In the genomic region with DNA sequence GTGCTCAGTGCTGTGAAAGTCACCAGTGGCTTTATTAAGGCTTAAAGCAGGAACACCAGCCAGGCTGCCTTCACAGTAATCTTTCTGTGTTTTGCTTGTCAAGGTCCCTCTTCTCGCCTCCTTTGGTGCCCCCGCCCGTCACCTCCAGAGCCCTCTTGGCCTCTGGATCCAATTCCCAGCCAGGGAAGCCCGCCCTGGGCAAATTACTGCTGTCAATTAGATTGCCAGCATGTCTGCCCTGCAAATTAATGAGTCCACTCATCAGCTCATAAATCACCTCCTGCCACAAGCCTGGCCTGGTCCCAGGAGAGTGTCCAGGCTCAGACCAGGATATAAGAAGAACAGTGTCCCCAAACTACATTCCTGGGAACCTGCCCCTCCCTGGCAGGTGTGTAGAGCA, we compare ENCODE assay signal across 15 mouse cellular contexts. TPM values are rescaled to one million over a fixed set of nuclear protein-coding genes. Genes with fewer than 3 reads are reported as not detected.
DNase-seq lines count a peak whose midpoint lies in the region.
"Had no signal": no experiment of that assay in that cellular context is flagged by ENCODE, and none has a peak within 500 bp of the region (broad histone marks: within the 10 kb centered on the region; RNA-seq: fewer than 3 reads in every experiment).

No protein-coding gene starts in this region.

- H3K9me3 ChIP-seq in hindbrain, embryonic 10.5 days = no peaks in the 10 kb centered on the region
- H3K9me3 ChIP-seq in limb, embryonic 10.5 days (replicated peaks) = no peaks in the 10 kb centered on the region
- H3K9me3 ChIP-seq: limb, embryonic 15.5 days; midbrain, embryonic 13.5 days had no signal

- peaks cover 13% of the 10 kb centered on the region; the same call in 1 of the 2 replicates for H3K27me3 ChIP-seq in hindbrain, embryonic 10.5 days (ENCODE audit: insufficient read depth, poor library complexity, severe bottlenecking)
- H3K27me3 ChIP-seq in limb, embryonic 10.5 days (ENCODE audit: low read depth, poor library complexity, severe bottlenecking) = peaks cover 60% of the 10 kb centered on the region
- H3K27me3 ChIP-seq: limb, embryonic 15.5 days; midbrain, embryonic 13.5 days had no signal

- H3K4me3 ChIP-seq in hindbrain, embryonic 10.5 days = no peak overlapping the region
- no peak overlapping the region for H3K4me3 ChIP-seq in limb, embryonic 10.5 days
- H3K4me3 ChIP-seq: layer of hippocampus, adult 2 months; limb, embryonic 15.5 days; midbrain, embryonic 13.5 days had no signal

- 0 out of 2 replicates have a peak overlapping the region, but pooled peaks have one; percentile 45 for H3K27ac ChIP-seq in hindbrain, embryonic 10.5 days
- no peak overlapping the region for H3K27ac ChIP-seq in limb, embryonic 10.5 days
- H3K27ac ChIP-seq: layer of hippocampus, adult 2 months; limb, embryonic 15.5 days; midbrain, embryonic 13.5 days had no signal

- WGBS in hindbrain, embryonic 10.5 days = 46% methylated on average over 4 of the region's 4 CpGs
- 3% methylated on average over 4 of the region's 4 CpGs for WGBS in limb, embryonic 10.5 days

- intact Hi-C loops in heart, postnatal 14 days (cut with DNase I) = no loop called here

- DNase-seq in heart, adult 11 months = peak; percentile 81
- no peak for DNase-seq in heart, postnatal 14 days
- peak; percentile 30 for DNase-seq in adipocyte (ENCODE audit: low spot score)
- DNase-seq in hindbrain, embryonic 10.5 days (ENCODE audit: low spot score) = peak; percentile 56
- DNase-seq in limb, embryonic 10.5 days (ENCODE audit: low spot score) = peak; percentile 66
- no peak for DNase-seq in cerebellum, adult 9-11 months
- DNase-seq in frontal cortex, adult 2 months (ENCODE audit: extremely low spot score in 1 of 2, low spot score in 1 of 2) = no peak
- DNase-seq: cerebellum, adult 18-20 months; heart, adult 18-20 months; liver, postnatal 0 days; spleen, adult 18-20 months; thymus, postnatal 25 days had no signal

- H3K36me3 ChIP-seq in hindbrain, embryonic 10.5 days = no peaks in the 10 kb centered on the region
- H3K36me3 ChIP-seq in limb, embryonic 10.5 days = no peaks in the 10 kb centered on the region
- H3K36me3 ChIP-seq: limb, embryonic 15.5 days; midbrain, embryonic 13.5 days had no signal

- H3K4me1 ChIP-seq in hindbrain, embryonic 10.5 days (replicated peaks) = peaks cover 19% of the 10 kb centered on the region
- H3K4me1 ChIP-seq in limb, embryonic 10.5 days = peaks cover 22% of the 10 kb centered on the region
- H3K4me1 ChIP-seq: limb, embryonic 15.5 days had no signal

RNA-seq across cellular contexts. Expression of a gene that starts 26.1 kb away (rescaled TPM):
- total RNA-seq in heart, postnatal 14 days (2021) = 10 to 100 TPM; 14.8 to 18.2 TPM
- 6.2 and 7.7 TPM in 2 replicates for polyA plus RNA-seq in hindbrain, embryonic 10.5 days (2016; fragmentation: Nextera tagmentation; extraction: Ambion mirVana)
- 2.8 and 4.8 TPM in 2 replicates for polyA plus RNA-seq in limb, embryonic 10.5 days (2016; fragmentation: Nextera tagmentation; extraction: Ambion mirVana)
- polyA plus RNA-seq in frontal cortex, adult 2 months (2012; rRNA removed) = 34.1 and 36.9 TPM in 2 replicates

RNA-seq across cellular contexts. Expression of a gene that starts 43.6 kb away (rescaled TPM):
- 1 to 10 TPM; 1.0 to 1.7 TPM for total RNA-seq in heart, postnatal 14 days (2021)
- polyA plus RNA-seq in hindbrain, embryonic 10.5 days (2016; fragmentation: Nextera tagmentation; extraction: Ambion mirVana) = 0.37 and 1.2 TPM in 2 replicates
- polyA plus RNA-seq in limb, embryonic 10.5 days (2016; fragmentation: Nextera tagmentation; extraction: Ambion mirVana) = 0.15 and 0.61 TPM in 2 replicates
- 2.5 and 3.8 TPM in 2 replicates for polyA plus RNA-seq in frontal cortex, adult 2 months (2012; rRNA removed)

Comparison
In these comparisons a context has a peak if more than half of its experiments do, and no peak if none do; other contexts are left out.
1. DNase-seq: peak in heart, adult 11 months (single experiment), adipocyte (single experiment), hindbrain, embryonic 10.5 days (single experiment) and limb, embryonic 10.5 days (single experiment); none in heart, postnatal 14 days (0 of 2), cerebellum, adult 9-11 months (single experiment) and frontal cortex, adult 2 months (0 of 2).